Mouse (Mus musculus): ENCODE measurements at regions not wholly inside any gene's neighbourhood (a gene's known extent, or its start where the extent isn't known, plus 50 kb on each side); places are given as distances from the start of the nearest gene placed in this dataset.
A peak's percentile ranks its signal among the peaks of the same experiment; 100 is the strongest.

- Histone ChIP-seq H3K36me3 (no peaks in the 10 kb centered on the region), H3K4me1 (replicated peaks) (peaks cover 11% of the 10 kb centered on the region; the same call in 1 of the 2 replicates), H3K4me3 (replicated peaks) (no peak overlapping the region), H3K9me3 (no peaks in the 10 kb centered on the region), H3K9ac (no peak overlapping the region), H3K27ac (no peak overlapping the region), H3K27me3 (replicated peaks) (no peaks in the 10 kb centered on the region), H3K4me2 (replicated peaks) (no peak overlapping the region)
- 41% methylated on average over 11 of the region's 11 CpGs for WGBS
- ATAC-seq: peak; percentile 51
These were observed 108.7 kb downstream of the Rpl14 start for GRCm38 (mm10) chr9:120679822-120680426.

- no peak overlapping the region for H3K9ac ChIP-seq
- no peaks in the 10 kb centered on the region for H3K9me3 ChIP-seq
- no peak overlapping the region for H3K4me2 ChIP-seq (replicated peaks)
- H3K27ac ChIP-seq: no peak overlapping the region
- H3K36me3 ChIP-seq: no peaks in the 10 kb centered on the region
- ATAC-seq: no peak
- no peak overlapping the region for H3K4me3 ChIP-seq (replicated peaks)
- H3K27me3 ChIP-seq (replicated peaks): no peaks in the 10 kb centered on the region
- WGBS: 44% methylated on average over 7 of the region's 7 CpGs
- H3K4me1 ChIP-seq (replicated peaks): no peaks in the 10 kb centered on the region
These were observed 110.2 kb downstream of the Rpl14 start for GRCm38 (mm10) chr9:120681404-120681803.

GRCm38 (mm10) chr9:120685961-120686360 is 114.7 kb downstream of the Rpl14 start:
- no peaks in the 10 kb centered on the region for H3K27me3 ChIP-seq (replicated peaks)
- H3K4me1 ChIP-seq (replicated peaks): peaks cover 10% of the 10 kb centered on the region
- ATAC-seq: no peak
- H3K36me3 ChIP-seq: no peaks in the 10 kb centered on the region
- WGBS: 12% methylated on average over 6 of the region's 7 CpGs
- H3K9me3 ChIP-seq: no peaks in the 10 kb centered on the region
- no peak overlapping the region for H3K9ac ChIP-seq
- no peak overlapping the region for H3K27ac ChIP-seq
- H3K4me3 ChIP-seq (replicated peaks): no peak overlapping the region
- H3K4me2 ChIP-seq (replicated peaks): no peak overlapping the region

- ATAC-seq: no peak
- Histone ChIP-seq H3K4me3 (replicated peaks) (no peak overlapping the region), H3K4me1 (replicated peaks) (peaks cover 23% of the 10 kb centered on the region), H3K36me3 (no peaks in the 10 kb centered on the region), H3K27me3 (replicated peaks) (no peaks in the 10 kb centered on the region), H3K9ac (no peak overlapping the region), H3K4me2 (replicated peaks) (no peak overlapping the region), H3K9me3 (no peaks in the 10 kb centered on the region), H3K27ac (no peak overlapping the region)
- 89% methylated on average over 11 of the region's 11 CpGs for WGBS
These were observed 117.8 kb downstream of the Rpl14 start for GRCm38 (mm10) chr9:120689025-120689424.

GRCm38 (mm10) chr9:120690510-120690909 is 119.3 kb downstream of the Rpl14 start:
- H3K4me2 ChIP-seq (replicated peaks): peak overlapping the region; percentile 50

GRCm38 (mm10) chr9:120690961-120691941 is 120.0 kb downstream of the Rpl14 start:
- H3K27me3 ChIP-seq (replicated peaks): no peaks in the 10 kb centered on the region

More at GRCm38 (mm10) chr9:120690510-120690909, 119.3 kb downstream of the Rpl14 start:
- WGBS: 41% methylated on average over 5 of the region's 5 CpGs
- H3K27ac ChIP-seq: peak overlapping the region; percentile 95
- H3K27me3 ChIP-seq (replicated peaks): no peaks in the 10 kb centered on the region
- ATAC-seq: no peak
- H3K4me1 ChIP-seq (replicated peaks): peaks cover 23% of the 10 kb centered on the region
- no peaks in the 10 kb centered on the region for H3K9me3 ChIP-seq
- no peak overlapping the region for H3K9ac ChIP-seq
- no peaks in the 10 kb centered on the region for H3K36me3 ChIP-seq
- no peak overlapping the region for H3K4me3 ChIP-seq (replicated peaks)

GRCm38 (mm10) chr9:120691971-120692401 is 120.7 kb downstream of the Rpl14 start:
- ATAC-seq: peak; percentile 46; the same call in 1 of the 2 replicates
- no peak overlapping the region for H3K9ac ChIP-seq
- H3K4me2 ChIP-seq (replicated peaks): peak overlapping the region; percentile 50
- H3K9me3 ChIP-seq: no peaks in the 10 kb centered on the region
- H3K4me1 ChIP-seq (replicated peaks): peaks cover 23% of the 10 kb centered on the region
- H3K36me3 ChIP-seq: no peaks in the 10 kb centered on the region
- H3K27ac ChIP-seq: peak overlapping the region; percentile 95
- no peaks in the 10 kb centered on the region for H3K27me3 ChIP-seq (replicated peaks)
- peak overlapping the region; percentile 14 for H3K4me3 ChIP-seq (replicated peaks)
- 19% methylated on average over 14 of the region's 14 CpGs for WGBS

More at GRCm38 (mm10) chr9:120690961-120691941, 120.0 kb downstream of the Rpl14 start:
- WGBS: 4% methylated on average over 30 of the region's 30 CpGs
- H3K4me2 ChIP-seq (replicated peaks): peak overlapping the region; percentile 50
- peaks cover 23% of the 10 kb centered on the region for H3K4me1 ChIP-seq (replicated peaks)
- H3K36me3 ChIP-seq: no peaks in the 10 kb centered on the region
- H3K27ac ChIP-seq: peak overlapping the region; percentile 95
- H3K4me3 ChIP-seq (replicated peaks): peak overlapping the region; percentile 14
- no peak overlapping the region; the same call in 1 of the 2 replicates for H3K9ac ChIP-seq
- peak; percentile 94 for ATAC-seq
- H3K9me3 ChIP-seq: no peaks in the 10 kb centered on the region

- no peak overlapping the region for H3K27ac ChIP-seq
- no peaks in the 10 kb centered on the region for H3K36me3 ChIP-seq
- no peaks in the 10 kb centered on the region for H3K27me3 ChIP-seq (replicated peaks)
- peaks cover 23% of the 10 kb centered on the region for H3K4me1 ChIP-seq (replicated peaks)
- H3K4me3 ChIP-seq (replicated peaks): no peak overlapping the region
- no peak overlapping the region for H3K9ac ChIP-seq
- no peak overlapping the region for H3K4me2 ChIP-seq (replicated peaks)
- H3K9me3 ChIP-seq: no peaks in the 10 kb centered on the region
- WGBS: 68% methylated on average over 5 of the region's 5 CpGs
- no peak for ATAC-seq
These were observed 123.2 kb downstream of the Rpl14 start for GRCm38 (mm10) chr9:120694457-120694856.

- Histone ChIP-seq H3K36me3 (no peaks in the 10 kb centered on the region), H3K27ac (no peak overlapping the region), H3K27me3 (replicated peaks) (no peaks in the 10 kb centered on the region), H3K9ac (no peak overlapping the region), H3K9me3 (no peaks in the 10 kb centered on the region), H3K4me3 (replicated peaks) (no peak overlapping the region), H3K4me1 (replicated peaks) (peaks cover 13% of the 10 kb centered on the region), H3K4me2 (replicated peaks) (no peak overlapping the region)
- WGBS: 86% methylated on average over 10 of the region's 10 CpGs
- ATAC-seq: no peak
These were observed 124.7 kb downstream of the Rpl14 start for GRCm38 (mm10) chr9:120695966-120696365.

GRCm38 (mm10) chr9:120697749-120698148 is 126.5 kb downstream of the Rpl14 start:
- H3K9ac ChIP-seq: no peak overlapping the region
- no peak overlapping the region for H3K4me2 ChIP-seq (replicated peaks)
- H3K27ac ChIP-seq: no peak overlapping the region
- H3K4me1 ChIP-seq (replicated peaks): no peaks in the 10 kb centered on the region
- WGBS: 88% methylated on average over 7 of the region's 7 CpGs
- H3K27me3 ChIP-seq (replicated peaks): no peaks in the 10 kb centered on the region
- no peaks in the 10 kb centered on the region for H3K36me3 ChIP-seq
- H3K4me3 ChIP-seq (replicated peaks): no peak overlapping the region
- no peak for ATAC-seq
- no peaks in the 10 kb centered on the region for H3K9me3 ChIP-seq

- Histone ChIP-seq H3K4me3 (replicated peaks) (no peak overlapping the region), H3K4me1 (replicated peaks) (no peaks in the 10 kb centered on the region), H3K9me3 (no peaks in the 10 kb centered on the region), H3K36me3 (no peaks in the 10 kb centered on the region), H3K9ac (no peak overlapping the region), H3K27me3 (replicated peaks) (no peaks in the 10 kb centered on the region), H3K4me2 (replicated peaks) (no peak overlapping the region), H3K27ac (no peak overlapping the region)
- 82% methylated on average over 5 of the region's 5 CpGs for WGBS
- no peak for ATAC-seq
These were observed 128.5 kb downstream of the Rpl14 start for GRCm38 (mm10) chr9:120699781-120700180.

- 71% methylated on average over 7 of the region's 7 CpGs for WGBS
- Histone ChIP-seq H3K27ac (no peak overlapping the region), H3K4me2 (replicated peaks) (no peak overlapping the region)
These were observed 131.6 kb downstream of the Rpl14 start for GRCm38 (mm10) chr9:120702836-120703235.

More at GRCm38 (mm10) chr9:120702836-120703235, 131.6 kb downstream of the Rpl14 start:
- no peak for ATAC-seq
- Histone ChIP-seq H3K4me1 (replicated peaks) (no peaks in the 10 kb centered on the region), H3K9ac (no peak overlapping the region), H3K36me3 (no peaks in the 10 kb centered on the region), H3K27me3 (replicated peaks) (no peaks in the 10 kb centered on the region), H3K9me3 (no peaks in the 10 kb centered on the region), H3K4me3 (replicated peaks) (no peak overlapping the region)
